Mouse (Mus musculus): ENCODE measurements around the gene Rdh9. TPM values are rescaled to one million over a fixed set of nuclear protein-coding genes. Genes with fewer than 3 reads are reported as not detected.
"Not testable (repeated sequence)": the region's sequence is repeated elsewhere in the genome, so short reads cannot be mapped to it uniquely, and the experiment has no call there.

Gene Rdh9
- polyA plus RNA-seq, 1 experiment, result 0.29 TPM

DNA sequence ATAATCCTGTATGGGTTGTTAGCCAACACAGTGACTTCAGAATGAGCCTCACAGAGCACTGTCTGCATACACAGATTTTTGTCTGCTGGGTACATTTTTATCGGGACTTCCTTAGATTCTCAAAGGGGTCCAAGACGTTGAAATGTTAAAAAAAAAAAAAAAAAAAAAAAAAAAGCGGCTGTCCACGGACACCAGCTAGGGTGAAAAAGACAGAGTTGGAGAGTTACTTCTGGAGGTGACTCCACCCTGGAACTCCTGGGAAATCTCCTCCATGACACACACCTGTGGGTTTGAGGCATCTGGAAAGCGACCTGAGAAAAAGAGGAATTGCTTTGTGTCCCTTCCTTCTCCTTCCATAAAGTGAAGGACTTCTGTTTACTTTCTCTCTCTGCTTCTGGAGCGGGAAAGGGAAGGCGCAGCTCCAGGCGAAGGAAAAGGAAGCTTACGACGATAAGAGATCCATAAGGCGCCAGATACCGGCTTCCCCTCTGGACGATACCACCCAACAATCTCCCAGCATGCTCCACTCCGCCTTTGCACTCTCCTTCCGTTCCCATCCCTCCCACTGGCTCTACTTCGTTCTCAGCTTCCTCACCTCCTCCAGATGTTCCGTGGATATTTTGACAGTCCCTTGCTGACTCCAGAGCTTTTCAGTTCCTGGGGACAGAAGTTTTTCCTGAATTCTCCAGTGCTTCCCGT is 20.3 kb upstream of the Rdh9 start:
- peak; percentile 10 for DNase-seq (ENCODE audit: low spot score)

GRCm38 (mm10) chr10:127759181-127760110 is 16.7 kb upstream of the Rdh9 start, which contains the start of the genes Rdh1 and Rdh16f1:
Rdh1 (plus strand) TSS chr10:127759721.
Rdh16f1 (plus strand) TSS chr10:127759787.
- DNase-seq (ENCODE audit: low spot score), result no peak

DNA sequence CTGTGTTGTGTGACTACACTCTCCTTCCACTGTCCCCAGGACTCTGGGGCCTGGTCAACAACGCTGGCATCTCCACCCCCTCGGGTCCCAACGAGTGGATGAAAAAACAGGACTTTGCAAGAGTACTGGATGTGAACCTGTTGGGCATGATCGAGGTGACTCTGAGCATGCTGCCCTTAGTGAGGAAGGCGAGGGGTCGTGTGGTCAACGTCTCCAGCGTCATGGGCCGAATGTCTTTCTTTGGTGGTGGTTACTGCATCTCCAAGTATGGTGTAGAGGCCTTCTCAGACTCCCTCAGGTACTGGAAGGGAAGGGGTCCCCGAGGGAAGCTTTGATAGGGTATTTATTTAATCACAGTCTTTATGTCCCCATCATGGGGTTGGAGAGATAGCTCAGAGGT is 13.3 kb upstream of the Rdh9 start:
- DNase-seq (ENCODE audit: low spot score), result not testable (repeated sequence)

DNA sequence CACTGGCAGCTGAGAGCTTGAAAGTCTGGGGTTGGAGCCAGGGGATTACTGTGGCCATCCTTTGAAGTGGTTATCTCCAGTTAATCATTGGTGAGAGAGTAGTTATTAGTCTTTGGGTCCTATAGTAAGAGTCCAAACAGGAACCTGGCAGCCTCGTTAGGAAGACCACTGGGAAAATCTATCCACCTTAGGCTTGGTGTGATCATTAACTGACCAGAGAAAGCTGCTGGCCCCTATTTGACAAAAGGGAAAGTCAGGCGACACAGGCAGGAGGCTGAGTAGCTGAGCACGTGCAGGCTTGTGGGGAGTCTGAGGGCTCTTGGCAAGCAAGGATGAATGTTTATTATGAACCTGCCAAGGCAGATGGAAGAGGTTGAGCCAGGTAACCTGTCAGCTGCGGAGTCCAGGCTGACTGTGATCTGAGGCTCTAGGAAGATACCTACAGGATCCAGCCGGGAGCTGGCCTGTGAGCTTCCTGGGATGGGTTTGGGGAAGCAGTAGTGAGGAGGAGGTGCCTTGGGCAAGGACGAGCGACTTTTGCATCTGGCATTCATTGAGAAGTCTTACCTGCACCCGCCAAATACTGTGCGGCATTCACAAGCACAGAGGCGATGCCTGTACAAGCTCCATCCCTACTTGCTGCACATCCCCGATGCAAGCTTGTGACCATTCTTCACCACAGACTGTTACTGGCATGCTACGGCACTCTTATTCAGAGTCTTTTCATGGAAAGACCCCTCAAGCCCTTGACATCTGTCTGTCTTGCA is 12.1 kb upstream of the Rdh9 start:
- DNase-seq (ENCODE audit: low spot score), result no peak

GRCm38 (mm10) chr10:127766564-127766963 is 9.6 kb upstream of the Rdh9 start:
- no peak for DNase-seq (ENCODE audit: low spot score)

DNA sequence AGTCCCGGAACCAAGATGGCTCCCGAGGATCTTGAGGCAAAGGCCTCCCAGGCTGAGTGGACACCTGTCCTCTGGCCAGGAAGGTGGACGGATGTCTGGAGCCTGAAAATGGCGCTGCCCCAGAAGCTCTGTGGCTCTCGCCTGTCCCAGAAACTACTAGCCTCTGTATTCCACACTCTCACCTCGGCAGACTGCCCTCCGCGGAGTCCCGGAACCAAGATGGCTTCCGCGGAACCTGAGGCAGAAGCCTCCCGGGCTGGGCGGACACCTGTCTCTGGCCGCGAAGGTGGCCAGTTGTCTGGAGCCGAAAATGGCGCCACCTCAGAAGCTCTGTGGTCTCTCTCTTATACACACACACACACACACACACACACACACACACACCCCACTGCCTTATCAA is 6.1 kb downstream of the Rdh9 start:
- not testable (repeated sequence) for DNase-seq (ENCODE audit: low spot score)

DNA sequence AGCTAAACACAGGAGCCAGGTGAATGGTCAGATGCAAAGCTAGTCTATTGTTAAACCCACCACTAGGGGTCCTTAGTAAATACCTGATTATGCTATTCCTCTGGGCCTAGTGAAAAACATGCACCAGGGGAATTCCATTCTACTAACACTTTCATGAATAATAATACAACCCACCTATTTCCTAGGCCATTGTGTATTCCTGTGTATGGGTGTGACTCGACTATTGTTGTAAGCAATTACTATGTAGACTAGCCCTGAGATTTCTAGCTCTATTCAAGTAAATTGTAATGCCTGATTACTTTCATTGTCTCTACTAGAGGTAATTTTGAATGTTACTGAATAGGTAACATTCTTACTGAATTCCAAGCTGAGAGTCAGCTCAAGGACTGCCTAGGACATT is 9.2 kb downstream of the Rdh9 start:
- not testable (repeated sequence) for DNase-seq (ENCODE audit: low spot score)

GRCm38 (mm10) chr10:127799295-127799694 is 23.1 kb downstream of the Rdh9 start:
- DNase-seq (ENCODE audit: low spot score), result no peak

- no peak for DNase-seq (ENCODE audit: low spot score)
These were observed 24.7 kb downstream of the Rdh9 start, which contains the start of gene Rdh16 for GRCm38 (mm10) chr10:127800891-127801290. Rdh16 (plus strand) TSS chr10:127801152.

GRCm38 (mm10) chr10:127801612-127802011 is 25.4 kb downstream of the Rdh9 start:
- no peak for DNase-seq (ENCODE audit: low spot score)

DNA sequence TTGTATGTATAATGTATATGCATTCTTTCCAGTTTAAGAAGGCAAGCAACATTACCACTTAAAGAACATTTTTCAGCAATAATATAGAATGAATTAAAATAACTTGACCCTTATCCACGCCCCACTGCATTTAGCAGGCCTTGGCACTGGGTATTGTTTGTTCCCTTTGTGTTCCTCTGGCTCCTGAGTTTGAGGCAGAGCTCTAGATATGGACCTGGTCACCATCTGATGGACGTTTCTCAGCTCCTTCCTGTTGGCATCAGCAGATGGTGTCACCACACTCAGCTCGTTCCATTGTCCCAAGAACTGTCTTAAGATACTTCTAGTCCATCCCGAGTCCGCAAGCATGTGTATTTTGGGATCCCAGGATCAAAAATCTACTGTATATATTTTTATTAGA is 26.1 kb downstream of the Rdh9 start:
- DNase-seq (ENCODE audit: low spot score), result no peak

DNA sequence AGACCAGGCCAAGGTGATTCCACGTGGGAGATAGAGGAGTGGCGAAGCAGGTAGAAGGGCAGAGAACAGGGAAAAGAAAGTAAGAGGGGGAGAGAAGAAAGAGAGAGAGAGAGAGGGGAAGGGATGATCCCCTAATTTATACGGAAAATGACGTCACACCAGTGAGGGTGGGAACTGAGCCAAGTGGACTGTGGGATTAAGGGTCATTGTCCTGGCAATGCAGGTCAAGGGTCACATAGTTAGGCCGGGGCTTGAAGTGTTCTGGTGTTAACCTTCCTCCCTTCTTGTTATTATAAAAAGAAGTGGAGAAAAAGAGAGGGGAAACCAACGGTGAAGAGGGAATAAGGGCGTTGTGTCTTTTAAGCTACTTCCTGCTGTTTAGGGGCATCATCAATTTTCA is 28.2 kb downstream of the Rdh9 start:
- DNase-seq (ENCODE audit: low spot score), result no peak

- no peak for DNase-seq (ENCODE audit: low spot score)
These were observed 39.7 kb downstream of the Rdh9 start for GRCm38 (mm10) chr10:127815888-127816287.

DNA sequence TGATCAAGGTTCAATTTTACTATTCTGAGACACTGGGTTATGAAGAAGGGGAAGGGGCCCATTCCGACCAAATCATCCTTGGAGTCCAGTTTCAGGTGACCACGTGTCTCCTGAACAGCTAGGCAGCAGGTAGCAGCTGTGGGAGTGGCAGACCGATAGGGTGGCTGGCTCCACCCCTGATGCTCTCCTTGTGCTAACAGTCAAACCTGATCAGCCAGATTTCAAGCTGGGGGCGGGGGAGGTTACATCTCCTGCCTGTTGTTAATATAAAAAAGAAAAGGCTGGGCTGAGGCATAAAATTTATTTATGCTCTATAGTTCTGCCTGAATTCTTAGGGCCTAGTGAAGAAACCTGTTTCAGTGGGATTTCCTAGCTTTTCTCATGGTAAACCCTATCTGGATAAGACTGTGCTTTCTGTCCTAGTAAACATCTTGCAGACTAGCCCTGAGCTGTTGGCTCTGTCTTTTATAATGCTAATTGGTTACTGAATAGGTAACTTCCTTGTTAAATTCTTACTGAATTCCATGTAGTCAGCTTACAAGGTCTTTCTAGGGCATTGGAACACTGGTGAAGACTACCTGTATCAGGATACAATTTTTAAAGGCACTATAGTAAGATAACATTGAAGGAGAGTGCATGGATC is 41.2 kb downstream of the Rdh9 start:
- DNase-seq (ENCODE audit: low spot score), result not testable (repeated sequence)

GRCm38 (mm10) chr10:127821806-127822205 is 45.6 kb downstream of the Rdh9 start:
- not testable (repeated sequence) for DNase-seq (ENCODE audit: low spot score)

DNA sequence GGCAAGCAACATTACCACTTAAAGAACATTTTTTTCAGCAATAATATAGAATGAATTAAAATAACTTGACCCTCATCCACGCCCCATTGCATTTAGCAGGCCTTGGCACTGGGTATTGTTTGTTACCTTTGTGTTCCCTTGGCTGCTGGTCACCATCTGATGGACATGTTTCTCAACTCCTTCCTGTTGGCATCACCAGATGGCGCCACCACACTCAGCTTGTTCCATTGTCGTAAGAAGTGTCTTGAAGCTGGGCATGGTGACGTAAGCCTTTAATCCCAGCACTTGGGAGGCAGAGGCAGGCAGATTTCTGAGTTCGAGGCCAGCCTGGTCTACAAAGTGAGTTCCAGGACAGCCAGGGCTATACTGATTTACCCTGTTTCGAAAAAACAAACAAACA is 49.2 kb downstream of the Rdh9 start:
- no peak for DNase-seq (ENCODE audit: low spot score)

GRCm38 (mm10) chr10:127829121-127829520 is 52.9 kb downstream of the Rdh9 start:
- no peak for DNase-seq (ENCODE audit: low spot score)

GRCm38 (mm10) chr10:127834186-127834585 is 58.0 kb downstream of the Rdh9 start:
- not testable (repeated sequence) for DNase-seq (ENCODE audit: low spot score)

GRCm38 (mm10) chr10:127835292-127835691 is 59.1 kb downstream of the Rdh9 start:
- DNase-seq (ENCODE audit: low spot score), result no peak

GRCm38 (mm10) chr10:127837793-127838192 is 61.6 kb downstream of the Rdh9 start:
- DNase-seq (ENCODE audit: low spot score), result not testable (repeated sequence)

GRCm38 (mm10) chr10:127838539-127838938 is 62.4 kb downstream of the Rdh9 start:
- no peak for DNase-seq (ENCODE audit: low spot score)
